Mouse (Mus musculus): Measurements from ENCODE around the gene Ddx1. TPM values are rescaled to one million over a fixed set of nuclear protein-coding genes. Genes with fewer than 3 reads are reported as not detected.

Ddx1 gene
- polyA plus RNA-seq, 1 experiment from 2014 or later = 94.0 TPM

DNA sequence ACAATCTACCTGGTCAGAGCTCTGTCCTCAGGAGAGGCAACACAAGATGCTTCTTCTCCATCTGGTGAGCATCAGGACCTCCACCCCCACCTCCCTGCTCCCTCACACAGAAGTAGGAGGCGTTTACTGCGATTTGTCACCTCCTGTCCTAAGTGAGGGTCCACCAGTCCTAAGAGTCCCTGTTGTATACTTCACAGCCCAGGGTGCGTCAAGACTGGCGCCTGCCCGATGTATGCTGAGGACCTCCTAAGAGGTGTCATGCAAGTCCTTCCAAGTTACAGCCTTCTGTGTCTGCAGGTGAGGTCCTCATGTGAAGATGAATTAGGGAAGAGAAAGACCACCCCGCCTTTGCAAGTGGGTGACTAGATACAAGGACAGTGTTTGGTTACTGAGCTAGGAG is 48.4 kb downstream of the Ddx1 start:
- no peak overlapping the region for H3K4me3 ChIP-seq (ENCODE audit: control insufficient read depth in 1 of 2, insufficient read depth in 1 of 2, low read depth in 1 of 2, low read length in 2 of 2)
- ATAC-seq (ENCODE audit: insufficient number of reproducible peaks, insufficient read depth, low FRiP score, low read depth) = no peak
- no peak overlapping the region for H3K4me2 ChIP-seq (ENCODE audit: low read length)
- H3K9me3 ChIP-seq (ENCODE audit: control insufficient read depth, low read length) = no peaks in the 10 kb centered on the region
- H3K9ac ChIP-seq (ENCODE audit: low read length) = no peak overlapping the region
- no peaks in the 10 kb centered on the region for H3K36me3 ChIP-seq (ENCODE audit: control insufficient read depth, insufficient read depth, low read length)
- no peaks in the 10 kb centered on the region for H3K27me3 ChIP-seq (ENCODE audit: control insufficient read depth, insufficient read depth, low read length)
- 78% methylated on average over 6 of the region's 6 CpGs for WGBS
- peaks cover 0 to 8% of the 10 kb centered on the region in 2 experiments; a peak in 2 of 4 replicates for H3K4me1 ChIP-seq (ENCODE audit: control insufficient read depth in 2 of 2, insufficient read depth in 2 of 2, low read length in 2 of 2)
- H3K27ac ChIP-seq (replicated peaks in 1 of 2; ENCODE audit: control insufficient read depth in 1 of 2, insufficient read depth in 1 of 2, low read depth in 2 of 2, low read length in 2 of 2) = no peak overlapping the region

DNA sequence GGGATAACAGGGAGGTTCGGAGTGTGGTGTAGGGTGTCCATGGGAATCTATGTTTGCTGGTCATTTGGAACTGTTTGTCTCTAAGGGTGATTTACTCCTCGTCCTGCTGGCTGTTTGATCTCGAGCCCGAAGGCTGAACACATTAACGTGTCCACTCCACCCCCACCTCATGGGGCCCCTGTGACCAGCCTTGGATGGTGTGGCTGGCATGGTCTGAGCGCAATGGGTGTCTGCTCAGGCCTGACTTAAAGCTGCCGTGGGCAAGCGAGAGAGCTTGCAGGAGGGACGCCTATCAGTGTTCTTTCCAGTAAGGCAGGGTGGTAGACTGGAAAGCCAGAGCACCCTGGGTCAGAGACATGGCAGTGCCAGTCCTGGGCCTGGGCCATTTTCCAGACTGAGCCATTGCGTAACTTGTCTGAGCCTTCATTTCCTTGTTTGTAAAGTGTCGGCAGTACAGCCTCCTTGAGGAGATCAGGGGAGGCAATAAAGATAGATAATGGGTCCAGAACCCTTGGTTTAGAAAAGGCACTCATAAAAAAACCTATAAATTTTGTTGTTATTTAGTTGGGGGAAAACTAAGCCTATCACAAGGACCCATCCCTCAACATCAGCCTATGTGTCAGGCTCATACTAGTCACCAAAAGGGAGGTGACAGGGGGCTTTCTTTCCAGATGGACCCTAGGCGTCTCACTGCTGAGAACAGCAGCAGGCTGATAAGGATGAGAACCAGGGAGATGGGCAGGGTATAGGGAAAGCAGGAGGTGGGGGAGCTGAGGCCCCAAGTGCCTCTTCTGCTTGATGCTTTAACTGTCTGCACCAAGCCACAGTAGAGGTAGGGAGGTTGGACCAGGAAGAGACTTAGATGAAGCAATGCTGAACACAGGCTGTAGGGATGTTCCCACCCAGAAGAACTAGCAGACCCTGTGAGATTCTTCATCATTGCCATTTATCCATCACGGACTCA is 49.4 kb downstream of the Ddx1 start:
- no peaks in the 10 kb centered on the region for H3K27me3 ChIP-seq (ENCODE audit: control insufficient read depth, insufficient read depth, low read length)
- peaks cover 0 to 8% of the 10 kb centered on the region in 2 experiments; a peak in 2 of 4 replicates for H3K4me1 ChIP-seq (ENCODE audit: control insufficient read depth in 2 of 2, insufficient read depth in 2 of 2, low read length in 2 of 2)
- 84% methylated on average over 13 of the region's 13 CpGs for WGBS

GRCm38 (mm10) chr12:13198157-13198556 is 50.9 kb downstream of the Ddx1 start:
- Histone ChIP-seq H3K27ac (replicated peaks in 1 of 2; ENCODE audit: control insufficient read depth in 1 of 2, insufficient read depth in 1 of 2, low read depth in 2 of 2, low read length in 2 of 2) (no peak overlapping the region), H3K4me3 (ENCODE audit: control insufficient read depth in 1 of 2, insufficient read depth in 1 of 2, low read depth in 1 of 2, low read length in 2 of 2) (no peak overlapping the region), H3K4me2 (ENCODE audit: low read length) (no peak overlapping the region), H3K9me3 (ENCODE audit: control insufficient read depth, low read length) (no peaks in the 10 kb centered on the region), H3K27me3 (ENCODE audit: control insufficient read depth, insufficient read depth, low read length) (no peaks in the 10 kb centered on the region), H3K4me1 (ENCODE audit: control insufficient read depth in 2 of 2, insufficient read depth in 2 of 2, low read length in 2 of 2) (peaks cover 0 to 8% of the 10 kb centered on the region in 2 experiments; a peak in 2 of 4 replicates), H3K9ac (ENCODE audit: low read length) (no peak overlapping the region), H3K36me3 (ENCODE audit: control insufficient read depth, insufficient read depth, low read length) (no peaks in the 10 kb centered on the region)
- no peak for ATAC-seq (ENCODE audit: insufficient number of reproducible peaks, insufficient read depth, low FRiP score, low read depth)
- WGBS = 35% methylated on average over 3 of the region's 3 CpGs

More for the DNA sequence above, 49.4 kb downstream of the Ddx1 start:
- no peak for ATAC-seq (ENCODE audit: insufficient number of reproducible peaks, insufficient read depth, low FRiP score, low read depth)
- no peak overlapping the region for H3K9ac ChIP-seq (ENCODE audit: low read length)
- no peaks in the 10 kb centered on the region for H3K36me3 ChIP-seq (ENCODE audit: control insufficient read depth, insufficient read depth, low read length)
- H3K27ac ChIP-seq (replicated peaks in 1 of 2; ENCODE audit: control insufficient read depth in 1 of 2, insufficient read depth in 1 of 2, low read depth in 2 of 2, low read length in 2 of 2) = no peak overlapping the region
- no peak overlapping the region for H3K4me2 ChIP-seq (ENCODE audit: low read length)
- no peaks in the 10 kb centered on the region for H3K9me3 ChIP-seq (ENCODE audit: control insufficient read depth, low read length)
- H3K4me3 ChIP-seq (ENCODE audit: control insufficient read depth in 1 of 2, insufficient read depth in 1 of 2, low read depth in 1 of 2, low read length in 2 of 2) = no peak overlapping the region

DNA sequence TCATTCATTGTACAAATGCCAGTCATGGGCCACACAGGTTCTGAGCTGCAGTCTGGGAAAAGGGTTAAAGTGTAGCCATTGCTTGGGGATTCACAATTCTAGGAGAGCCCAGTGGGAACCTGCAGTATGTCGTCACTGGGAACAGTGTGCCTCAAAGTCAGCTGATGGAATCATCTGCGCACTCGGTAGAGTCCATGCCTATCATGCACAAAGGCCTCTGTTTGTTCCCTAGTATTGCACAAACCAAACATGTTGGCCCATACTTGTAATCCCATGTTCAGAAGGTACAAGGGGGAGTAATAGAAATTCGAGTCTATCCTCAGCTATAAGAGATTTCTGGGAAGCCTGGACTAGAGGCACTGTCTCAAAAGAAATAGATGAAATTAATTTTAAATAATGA is 52.9 kb downstream of the Ddx1 start:
- H3K27me3 ChIP-seq (ENCODE audit: control insufficient read depth, insufficient read depth, low read length) = no peaks in the 10 kb centered on the region
- ATAC-seq (ENCODE audit: insufficient number of reproducible peaks, insufficient read depth, low FRiP score, low read depth) = no peak
- no peak overlapping the region for H3K4me2 ChIP-seq (ENCODE audit: low read length)
- H3K9ac ChIP-seq (ENCODE audit: low read length) = no peak overlapping the region
- H3K4me3 ChIP-seq (ENCODE audit: control insufficient read depth in 1 of 2, insufficient read depth in 1 of 2, low read depth in 1 of 2, low read length in 2 of 2) = no peak overlapping the region
- no peaks in the 10 kb centered on the region for H3K9me3 ChIP-seq (ENCODE audit: control insufficient read depth, low read length)
- H3K27ac ChIP-seq (replicated peaks in 1 of 2; ENCODE audit: control insufficient read depth in 1 of 2, insufficient read depth in 1 of 2, low read depth in 2 of 2, low read length in 2 of 2) = no peak overlapping the region
- peaks cover 0 to 6% of the 10 kb centered on the region in 2 experiments; a peak in 1 of 4 replicates for H3K4me1 ChIP-seq (ENCODE audit: control insufficient read depth in 2 of 2, insufficient read depth in 2 of 2, low read length in 2 of 2)
- no peaks in the 10 kb centered on the region for H3K36me3 ChIP-seq (ENCODE audit: control insufficient read depth, insufficient read depth, low read length)
- 78% methylated on average over 4 of the region's 4 CpGs for WGBS

- Histone ChIP-seq H3K27me3 (ENCODE audit: control insufficient read depth, insufficient read depth, low read length) (no peaks in the 10 kb centered on the region), H3K27ac (replicated peaks in 1 of 2; ENCODE audit: control insufficient read depth in 1 of 2, insufficient read depth in 1 of 2, low read depth in 2 of 2, low read length in 2 of 2) (no peak overlapping the region)
Measured at GRCm38 (mm10) chr12:13195506-13195905, 53.5 kb downstream of the Ddx1 start.

GRCm38 (mm10) chr12:13188059-13188700 is 60.8 kb downstream of the Ddx1 start:
- Histone ChIP-seq H3K9ac (ENCODE audit: low read length) (no peak overlapping the region), H3K27ac (replicated peaks in 1 of 2; ENCODE audit: control insufficient read depth in 1 of 2, insufficient read depth in 1 of 2, low read depth in 2 of 2, low read length in 2 of 2) (no peak overlapping the region), H3K36me3 (ENCODE audit: control insufficient read depth, insufficient read depth, low read length) (no peaks in the 10 kb centered on the region), H3K9me3 (ENCODE audit: control insufficient read depth, low read length) (no peaks in the 10 kb centered on the region), H3K4me1 (ENCODE audit: control insufficient read depth in 2 of 2, insufficient read depth in 2 of 2, low read length in 2 of 2) (peaks cover 0 to 4% of the 10 kb centered on the region in 2 experiments; a peak in 2 of 4 replicates), H3K4me2 (ENCODE audit: low read length) (no peak overlapping the region), H3K27me3 (ENCODE audit: control insufficient read depth, insufficient read depth, low read length) (no peaks in the 10 kb centered on the region), H3K4me3 (ENCODE audit: control insufficient read depth in 1 of 2, insufficient read depth in 1 of 2, low read depth in 1 of 2, low read length in 2 of 2) (no peak overlapping the region)
- WGBS = 23% methylated on average over 11 of the region's 11 CpGs
- ATAC-seq (ENCODE audit: insufficient number of reproducible peaks, insufficient read depth, low FRiP score, low read depth) = no peak

More at GRCm38 (mm10) chr12:13195506-13195905, 53.5 kb downstream of the Ddx1 start:
- no peak for ATAC-seq (ENCODE audit: insufficient number of reproducible peaks, insufficient read depth, low FRiP score, low read depth)
- Histone ChIP-seq H3K4me1 (ENCODE audit: control insufficient read depth in 2 of 2, insufficient read depth in 2 of 2, low read length in 2 of 2) (peaks cover 0 to 6% of the 10 kb centered on the region in 2 experiments; a peak in 1 of 4 replicates), H3K9me3 (ENCODE audit: control insufficient read depth, low read length) (no peaks in the 10 kb centered on the region), H3K9ac (ENCODE audit: low read length) (no peak overlapping the region), H3K36me3 (ENCODE audit: control insufficient read depth, insufficient read depth, low read length) (no peaks in the 10 kb centered on the region), H3K4me2 (ENCODE audit: low read length) (no peak overlapping the region), H3K4me3 (ENCODE audit: control insufficient read depth in 1 of 2, insufficient read depth in 1 of 2, low read depth in 1 of 2, low read length in 2 of 2) (no peak overlapping the region)

- H3K9me3 ChIP-seq (ENCODE audit: control insufficient read depth, low read length) = no peaks in the 10 kb centered on the region
- H3K36me3 ChIP-seq (ENCODE audit: control insufficient read depth, insufficient read depth, low read length) = no peaks in the 10 kb centered on the region
- H3K4me3 ChIP-seq (ENCODE audit: control insufficient read depth in 1 of 2, insufficient read depth in 1 of 2, low read depth in 1 of 2, low read length in 2 of 2) = no peak overlapping the region
- H3K4me1 ChIP-seq (ENCODE audit: control insufficient read depth in 2 of 2, insufficient read depth in 2 of 2, low read length in 2 of 2) = peaks cover 3 to 12% of the 10 kb centered on the region in 2 experiments
- H3K4me2 ChIP-seq (ENCODE audit: low read length) = no peak overlapping the region
- H3K27ac ChIP-seq (replicated peaks in 1 of 2; ENCODE audit: control insufficient read depth in 1 of 2, insufficient read depth in 1 of 2, low read depth in 2 of 2, low read length in 2 of 2) = no peak overlapping the region
- ATAC-seq (ENCODE audit: insufficient number of reproducible peaks, insufficient read depth, low FRiP score, low read depth) = no peak
- 71% methylated on average over 4 of the region's 4 CpGs for WGBS
- no peaks in the 10 kb centered on the region for H3K27me3 ChIP-seq (ENCODE audit: control insufficient read depth, insufficient read depth, low read length)
- H3K9ac ChIP-seq (ENCODE audit: low read length) = no peak overlapping the region
Measured at GRCm38 (mm10) chr12:13186209-13186608, 62.8 kb downstream of the Ddx1 start.

Data from heart, embryonic 14.5 days (tissue).